Mouse (Mus musculus) kidney, adult 2 months (tissue): Measurements from ENCODE around the gene Gm5269.

Source experiments
- CTCF ChIP-seq: fragments of 200-500 bp; conservative IDR thresholded peaks from 2 replicates; pipeline ENCODE4 v1.5.1; 2011; ENCODE audit warnings: low read depth, mild to moderate bottlenecking, control low read depth, low read length, moderate library complexity, mixed read lengths; ENCODE audit not compliant: insufficient read depth, insufficient read length
- POLR2A ChIP-seq: fragments of 200-500 bp; IDR thresholded peaks from one replicate; pipeline ENCODE4 v1.6.1; 2011; ENCODE audit warnings: low read depth, low read length, control low read depth

DNA sequence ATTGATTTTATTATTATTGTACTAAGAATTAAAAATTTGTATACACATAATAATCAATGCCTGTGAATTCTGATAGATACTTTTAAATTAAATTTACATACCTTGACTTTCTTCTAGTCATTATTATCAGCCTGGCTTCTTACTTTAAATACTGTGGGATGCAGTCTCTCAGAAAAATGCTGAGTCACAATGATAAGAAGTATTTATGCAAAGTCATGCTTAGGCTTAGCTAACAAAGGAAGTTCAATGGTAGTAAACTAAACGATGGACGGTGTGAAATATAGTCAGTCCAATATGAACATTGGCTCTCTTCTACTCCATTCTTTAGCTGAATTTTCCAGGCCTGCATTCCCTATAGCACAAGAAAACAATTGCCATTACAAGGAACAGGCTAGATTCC, 16.8 kb downstream of the Gm5269 start:
- TF ChIP-seq CTCF (no peak), POLR2A (no peak)
